Mouse (Mus musculus): ENCODE measurements around the gene Rhod.

Rhod gene

GRCm38 (mm10) chr19:4450666-4451065 lies 11.4 kb upstream of the Rhod start:
- DNase-seq (ENCODE audit: low spot score), result no peak

GRCm38 (mm10) chr19:4449230-4449629 lies 10.0 kb upstream of the Rhod start:
- DNase-seq (ENCODE audit: low spot score), result no peak

GRCm38 (mm10) chr19:4447445-4447844 lies 8.2 kb upstream of the Rhod start:
- DNase-seq (ENCODE audit: low spot score), result no peak

- no peak for DNase-seq (ENCODE audit: low spot score)
Observed at GRCm38 (mm10) chr19:4446661-4447420, 7.6 kb upstream of the Rhod start.

GRCm38 (mm10) chr19:4442408-4442807 lies 3.2 kb upstream of the Rhod start:
- DNase-seq (ENCODE audit: low spot score), result peak; percentile 55

- DNase-seq (ENCODE audit: low spot score), result no peak
Observed at GRCm38 (mm10) chr19:4441621-4442161, 2.5 kb upstream of the Rhod start.

GRCm38 (mm10) chr19:4441090-4441591 lies 1.9 kb upstream of the Rhod start:
- DNase-seq (ENCODE audit: low spot score), result no peak

GRCm38 (mm10) chr19:4440222-4440621 lies 990 bp upstream of the Rhod start:
- DNase-seq (ENCODE audit: low spot score), result no peak

- DNase-seq (ENCODE audit: low spot score), result no peak
Observed at GRCm38 (mm10) chr19:4438791-4439160, 456 bp downstream of the Rhod start.

GRCm38 (mm10) chr19:4437886-4438285 lies 1.3 kb downstream of the Rhod start:
- DNase-seq (ENCODE audit: low spot score), result no peak

- no peak for DNase-seq (ENCODE audit: low spot score)
Observed at GRCm38 (mm10) chr19:4436254-4436653, 3.0 kb downstream of the Rhod start.

- no peak for DNase-seq (ENCODE audit: low spot score)
Observed at GRCm38 (mm10) chr19:4434999-4435398, 4.2 kb downstream of the Rhod start.

- no peak for DNase-seq (ENCODE audit: low spot score)
Observed at GRCm38 (mm10) chr19:4433756-4434155, 5.5 kb downstream of the Rhod start.

- DNase-seq (ENCODE audit: low spot score), result no peak
Observed at GRCm38 (mm10) chr19:4430091-4430620, 9.1 kb downstream of the Rhod start.

GRCm38 (mm10) chr19:4425610-4426366 lies 13.4 kb downstream of the Rhod start:
- DNase-seq (ENCODE audit: low spot score), result no peak

- DNase-seq (ENCODE audit: low spot score), result no peak
Observed at GRCm38 (mm10) chr19:4423021-4423420, 16.2 kb downstream of the Rhod start.

GRCm38 (mm10) chr19:4422581-4422980 lies 16.7 kb downstream of the Rhod start:
- DNase-seq (ENCODE audit: low spot score), result no peak

GRCm38 (mm10) chr19:4420153-4420910 lies 18.9 kb downstream of the Rhod start:
- no peak for DNase-seq (ENCODE audit: low spot score)

- no peak for DNase-seq (ENCODE audit: low spot score)
Observed at GRCm38 (mm10) chr19:4419711-4420110, 19.5 kb downstream of the Rhod start.

GRCm38 (mm10) chr19:4417713-4418112 lies 21.5 kb downstream of the Rhod start:
- DNase-seq (ENCODE audit: low spot score), result no peak

- DNase-seq (ENCODE audit: low spot score), result peak; percentile 44
Observed at GRCm38 (mm10) chr19:4417183-4417582, 22.0 kb downstream of the Rhod start.

- no peak for DNase-seq (ENCODE audit: low spot score)
Observed at GRCm38 (mm10) chr19:4414631-4415030, 24.6 kb downstream of the Rhod start.

Measured in left cerebral cortex, adult 11 months (tissue).